Mouse (Mus musculus) MEL (cell line): ENCODE data around the gene Brpf1. TPM values are rescaled to one million over a fixed set of nuclear protein-coding genes. Genes with fewer than 3 reads are reported as not detected.

Experiments used
- DNase-seq: peaks from one replicate; pipeline ENCODE4 v3.0.0; 2011; ENCODE audit warnings: low read depth, low spot score
- H3K27ac ChIP-seq: 2 replicates; pipeline ENCODE4 v1.5.1; 2012; ENCODE audit warnings: low read depth, mild to moderate bottlenecking, control low read depth, low read length, moderate library complexity; ENCODE audit not compliant: control insufficient read depth
- H3K27me3 ChIP-seq, 2 experiments: fragments of 150-350 bp in 1 of 2; sonication (generic) in 1 of 2; 2 replicates each; pipeline ENCODE4 v1.6.1; 2012; ENCODE audit warnings: low read length in 2 of 2, mild to moderate bottlenecking in 2 of 2, improper control_type of control experiment in 1 of 2, moderate library complexity in 1 of 2; ENCODE audit not compliant: insufficient read depth in 2 of 2, control insufficient read depth in 1 of 2
- H3K36me3 ChIP-seq, 2 experiments: 2 replicates each; pipeline ENCODE4 v1.6.1; 2012 to 2014; ENCODE audit warnings: low read length in 2 of 2, improper control_type of control experiment in 1 of 2, inconsistent platforms in 1 of 2, mild to moderate bottlenecking in 1 of 2; ENCODE audit not compliant: insufficient read depth in 2 of 2, control insufficient read depth in 1 of 2
- H3K4me1 ChIP-seq, 2 experiments: fragments of 150-350 bp in 1 of 2; sonication (generic) in 1 of 2; 2 replicates each; pipeline ENCODE4 v1.6.1; 2012; ENCODE audit warnings: low read length in 2 of 2, improper control_type of control experiment in 1 of 2, mild to moderate bottlenecking in 1 of 2; ENCODE audit not compliant: insufficient read depth in 2 of 2, control insufficient read depth in 1 of 2
- H3K4me3 ChIP-seq, 2 experiments: fragments of 150-350 bp in 1 of 2; sonication (generic) in 1 of 2; 2 replicates each; pipeline ENCODE4 v1.5.1; 2012; ENCODE audit warnings: low read depth in 2 of 2, low read length in 2 of 2, mild to moderate bottlenecking in 2 of 2, moderate library complexity in 2 of 2, control low read depth in 1 of 2, improper control_type of control experiment in 1 of 2; ENCODE audit not compliant: control insufficient read depth in 1 of 2, insufficient read depth in 1 of 2
- H3K79me2 ChIP-seq: 2 replicates; pipeline ENCODE4 v1.6.1; 2012; ENCODE audit warnings: mild to moderate bottlenecking, low read length, moderate library complexity; ENCODE audit not compliant: control insufficient read depth, poor library complexity, insufficient read depth
- H3K9ac ChIP-seq: 2 replicates; pipeline ENCODE4 v1.6.1; 2012; ENCODE audit warnings: low read depth, mild to moderate bottlenecking, control low read depth, low read length, moderate library complexity; ENCODE audit not compliant: control insufficient read depth, poor library complexity, severe bottlenecking
- H3K9me3 ChIP-seq: fragments of 150-350 bp; sonication (generic); replicated peaks from 2 replicates; pipeline ENCODE4 v1.6.1; 2012; ENCODE audit warnings: mild to moderate bottlenecking, low read length, improper control_type of control experiment, moderate library complexity; ENCODE audit not compliant: insufficient read depth
- BHLHE40 ChIP-seq: IDR thresholded peaks from 2 replicates; pipeline ENCODE4 v1.6.1; 2012; ENCODE audit warnings: low read depth, mild to moderate bottlenecking, inconsistent platforms, low read length, improper control_type of control experiment, borderline replicate concordance
- CHD1 ChIP-seq: IDR thresholded peaks from 2 replicates; pipeline ENCODE4 v1.6.1; 2012; ENCODE audit warnings: low read depth, mild to moderate bottlenecking, inconsistent platforms, low read length, improper control_type of control experiment
- ELF1 ChIP-seq: IDR thresholded peaks from 2 replicates; pipeline ENCODE4 v1.6.1; 2014; ENCODE audit warnings: low read depth, mild to moderate bottlenecking, inconsistent platforms, low read length, improper control_type of control experiment, moderate library complexity
- EP300 ChIP-seq, 2 experiments: IDR thresholded peaks; 2 replicates each; pipeline ENCODE4 v1.6.1; 2011; ENCODE audit warnings: improper control_type of control experiment in 2 of 2, low read length in 2 of 2, low read depth in 1 of 2, mild to moderate bottlenecking in 1 of 2
- GABPA ChIP-seq: IDR thresholded peaks from 2 replicates; pipeline ENCODE4 v1.6.1; 2012; ENCODE audit warnings: low read depth, mild to moderate bottlenecking, inconsistent platforms, low read length, improper control_type of control experiment, moderate library complexity
- GATA1 ChIP-seq: IDR thresholded peaks from 2 replicates; pipeline ENCODE4 v1.6.1; 2011; ENCODE audit warnings: low read depth, low read length, improper control_type of control experiment
- HCFC1 ChIP-seq: IDR thresholded peaks from 2 replicates; pipeline ENCODE4 v1.6.1; 2012; ENCODE audit warnings: low read depth, mild to moderate bottlenecking, inconsistent platforms, low read length, improper control_type of control experiment, moderate library complexity
- MAFK ChIP-seq: IDR thresholded peaks from 2 replicates; pipeline ENCODE4 v1.6.1; 2011; ENCODE audit warnings: low read depth, mild to moderate bottlenecking, low read length, improper control_type of control experiment, borderline replicate concordance
- MYB ChIP-seq: IDR thresholded peaks from 2 replicates; pipeline ENCODE4 v1.6.1; 2011; ENCODE audit warnings: mild to moderate bottlenecking, low read depth, low read length, improper control_type of control experiment
- MYC ChIP-seq: IDR thresholded peaks from 2 replicates; pipeline ENCODE4 v1.6.1; 2011; ENCODE audit warnings: low read depth, mild to moderate bottlenecking, low read length, improper control_type of control experiment, moderate library complexity
- NELFE ChIP-seq: IDR thresholded peaks from 2 replicates; pipeline ENCODE4 v1.6.1; 2011; ENCODE audit warnings: low read depth, low read length, improper control_type of control experiment
- POLR2A ChIP-seq, 2 experiments: IDR thresholded peaks; 2 replicates each; pipeline ENCODE4 v1.6.1; 2011 to 2012; ENCODE audit warnings: low read length in 2 of 2, mild to moderate bottlenecking in 2 of 2, control low read depth in 1 of 2, improper control_type of control experiment in 1 of 2, low read depth in 1 of 2, moderate library complexity in 1 of 2; ENCODE audit not compliant: control insufficient read depth in 1 of 2, insufficient read depth in 1 of 2, poor library complexity in 1 of 2
- POLR2AphosphoS2 ChIP-seq: IDR thresholded peaks from 2 replicates; pipeline ENCODE4 v1.6.1; 2011; ENCODE audit warnings: low read length, improper control_type of control experiment
- SMC3 ChIP-seq: IDR thresholded peaks from 2 replicates; pipeline ENCODE4 v1.6.1; 2011; ENCODE audit warnings: low read depth, low read length, improper control_type of control experiment
- USF1 ChIP-seq: IDR thresholded peaks from 2 replicates; pipeline ENCODE4 v1.6.1; 2014; ENCODE audit warnings: low read depth, mild to moderate bottlenecking, inconsistent platforms, low read length, improper control_type of control experiment, moderate library complexity
- USF2 ChIP-seq, 2 experiments: IDR thresholded peaks; 2 replicates each; pipeline ENCODE4 v1.6.1; 2011 to 2012; ENCODE audit warnings: improper control_type of control experiment in 2 of 2, low read length in 2 of 2, borderline replicate concordance in 1 of 2, inconsistent platforms in 1 of 2, low read depth in 1 of 2, mild to moderate bottlenecking in 1 of 2; ENCODE audit not compliant: insufficient read depth in 1 of 2
- ZMIZ1 ChIP-seq: IDR thresholded peaks from 2 replicates; pipeline ENCODE4 v1.6.1; 2012; ENCODE audit warnings: low read depth, mild to moderate bottlenecking, inconsistent platforms, low read length, improper control_type of control experiment, moderate library complexity
- polyA plus RNA-seq, 2 experiments: library from polyadenylated mRNA; stranded (reverse) in 1 of 2; unstranded in 1 of 2; fragments of >175 nt in 1 of 2; fragments of >200 nt in 1 of 2; gene quantifications; 2 replicates each; pipeline versions ENCODE4 v1.2.1 to v1.2.4; 2012; ENCODE audit warnings: low replicate concordance in 2 of 2, low read depth in 1 of 2; ENCODE audit not compliant: insufficient read length in 2 of 2, insufficient read depth in 1 of 2, missing spikeins in 1 of 2
- total RNA-seq: library from RNA; depleted of rRNA; stranded (reverse); fragments of 300-350 nt; gene quantifications from 2 replicates; pipeline ENCODE4 v1.2.3, GENCODE M21; 2012

Gene Brpf1
- total and polyA plus RNA-seq, 3 experiments = 32.6 to 46.8 (median 44.9) TPM

DNA sequence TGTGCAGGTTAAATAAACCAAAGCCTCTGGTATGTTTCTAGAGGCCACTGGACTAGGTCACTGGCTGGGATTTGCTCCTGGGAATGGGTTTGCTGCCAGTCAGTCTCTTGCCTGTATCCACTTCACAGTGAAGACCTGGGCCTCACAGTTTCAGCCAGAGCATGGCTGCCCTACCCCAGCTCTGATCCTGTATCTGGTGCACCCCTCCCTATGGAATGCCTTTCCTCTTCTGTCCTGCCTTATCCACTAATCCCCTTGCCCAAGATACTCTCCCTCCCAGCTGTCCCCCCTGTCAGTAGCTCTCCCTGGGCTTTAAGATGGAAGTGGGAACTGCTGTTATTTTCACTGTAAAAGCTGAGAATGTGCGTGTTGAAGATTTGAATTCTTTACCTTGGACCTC lies 38.9 kb upstream of the Brpf1 start:
- no peaks in the 10 kb centered on the region for H3K27me3 ChIP-seq
- H3K9me3 ChIP-seq = no peaks in the 10 kb centered on the region
- no peaks in the 10 kb centered on the region for H3K4me1 ChIP-seq
- H3K36me3 ChIP-seq = no peaks in the 10 kb centered on the region
- DNase-seq = no peak
- H3K4me3 ChIP-seq = no peak overlapping the region
- H3K9ac ChIP-seq = no peak overlapping the region
- TF ChIP-seq BHLHE40 (no peak), CHD1 (no peak), MYC (no peak), GABPA (no peak), POLR2A (IDR thresholded peaks at IDR 0.05; ENCODE audit: control insufficient read depth in 1 of 2, insufficient read depth in 1 of 2, low read depth in 1 of 2, low read length in 2 of 2, poor library complexity in 1 of 2) (no peak)
- H3K27ac ChIP-seq = no peak overlapping the region
- H3K79me2 ChIP-seq = no peaks in the 10 kb centered on the region

DNA sequence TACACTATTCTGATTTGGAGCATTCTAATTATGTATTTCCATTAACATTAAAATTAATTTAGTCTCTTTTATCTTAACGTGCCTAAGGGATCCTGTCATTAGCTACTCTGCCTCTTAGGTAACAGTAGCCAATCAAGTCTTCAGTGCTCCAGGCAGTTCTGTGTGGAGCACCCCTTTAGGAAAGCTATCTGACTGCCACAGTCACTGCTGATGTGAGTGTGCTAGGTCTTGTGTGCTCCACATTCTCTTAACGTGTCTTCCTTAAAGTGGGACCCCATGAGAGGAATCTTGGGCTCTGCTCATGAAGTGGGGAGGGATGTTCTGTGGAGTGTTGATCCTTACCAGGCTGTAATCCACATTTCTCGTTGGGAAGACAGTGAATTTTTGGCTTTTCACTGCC lies 34.6 kb upstream of the Brpf1 start:
- no peak overlapping the region for H3K27ac ChIP-seq
- no peaks in the 10 kb centered on the region for H3K9me3 ChIP-seq
- no peak for DNase-seq
- no peaks in the 10 kb centered on the region for H3K36me3 ChIP-seq
- H3K27me3 ChIP-seq = no peaks in the 10 kb centered on the region
- no peaks in the 10 kb centered on the region for H3K79me2 ChIP-seq
- H3K4me1 ChIP-seq = no peaks in the 10 kb centered on the region
- no peak overlapping the region for H3K4me3 ChIP-seq
- no peak overlapping the region for H3K9ac ChIP-seq
- no peak for TF ChIP-seq MYB
- no peak for TF ChIP-seq NELFE
- TF ChIP-seq POLR2AphosphoS2 = no peak
- TF ChIP-seq HCFC1 = no peak
- TF ChIP-seq ZMIZ1 = no peak
- no peak for TF ChIP-seq GATA1
- no peak for TF ChIP-seq USF1
- no peak for TF ChIP-seq BHLHE40
- TF ChIP-seq EP300 (IDR thresholded peaks at IDR 0.05; ENCODE audit: low read depth in 1 of 2, low read length in 2 of 2) = no peak
- TF ChIP-seq USF2 (IDR thresholded peaks at IDR 0.05; ENCODE audit: borderline replicate concordance in 1 of 2, insufficient read depth in 1 of 2, low read depth in 1 of 2, low read length in 2 of 2) = no peak
- no peak for TF ChIP-seq CHD1
- no peak for TF ChIP-seq SMC3
- TF ChIP-seq MAFK = no peak

DNA sequence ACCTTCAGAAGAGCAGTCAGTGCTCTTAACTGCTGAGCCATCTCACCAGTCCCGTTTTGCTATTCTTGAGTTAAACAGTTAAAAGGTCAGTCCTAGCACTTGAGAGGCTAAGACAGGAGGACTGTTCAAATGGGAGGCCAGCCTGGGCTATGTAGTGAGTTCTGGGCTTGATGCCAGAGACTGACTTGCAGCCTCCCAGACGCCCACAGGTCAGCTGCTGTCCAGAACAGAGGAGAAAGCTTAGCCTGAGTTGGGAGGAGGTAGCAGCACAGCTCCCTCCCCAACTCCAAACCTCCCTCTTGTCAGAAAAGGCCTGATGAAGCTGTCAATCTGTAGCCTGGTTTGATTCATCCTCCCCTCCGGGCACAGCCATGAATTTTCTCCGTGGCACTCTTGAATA lies 30.1 kb upstream of the Brpf1 start:
- Histone ChIP-seq H3K4me3 (no peak overlapping the region), H3K27ac (no peak overlapping the region), H3K36me3 (no peaks in the 10 kb centered on the region), H3K9me3 (no peaks in the 10 kb centered on the region), H3K4me1 (no peaks in the 10 kb centered on the region), H3K9ac (no peak overlapping the region), H3K27me3 (no peaks in the 10 kb centered on the region), H3K79me2 (no peaks in the 10 kb centered on the region)
- no peak for DNase-seq
- TF ChIP-seq ELF1 (no peak), ZMIZ1 (no peak)
